15 mouse cellular contexts compared by ENCODE assay signal in the genomic region with DNA sequence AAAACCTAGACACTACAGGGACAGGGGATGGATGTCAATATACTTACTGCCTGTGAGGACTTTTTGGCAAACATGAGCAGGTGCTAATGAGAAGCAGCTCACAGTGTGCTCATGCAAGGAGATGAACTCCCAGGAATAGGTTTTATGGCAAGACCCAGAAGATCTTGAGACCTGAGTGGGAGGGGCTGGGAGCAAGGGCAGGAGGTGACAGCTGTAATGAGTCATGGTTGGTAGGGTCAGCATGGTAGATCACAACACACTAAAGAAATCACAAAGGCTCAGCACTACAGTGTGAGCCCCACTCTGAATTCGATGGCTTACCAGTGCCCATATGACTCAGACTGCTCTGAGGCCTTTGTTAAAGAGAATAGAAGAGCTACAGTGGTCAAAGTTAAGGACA.
"Had no signal": no experiment of that assay in that cellular context is flagged by ENCODE, and none has a peak within 500 bp of the region (broad histone marks: within the 10 kb centered on the region; RNA-seq: fewer than 3 reads in every experiment).

No protein-coding gene starts in this region.

- H3K36me3 ChIP-seq: neural tube, embryonic 15.5 days had no signal

- H3K9ac ChIP-seq: neural tube, embryonic 13.5 days; neural tube, embryonic 15.5 days; stomach, embryonic 15.5 days had no signal

- H3K4me2 ChIP-seq: neural tube, embryonic 13.5 days; neural tube, embryonic 15.5 days; stomach, embryonic 15.5 days had no signal

- H3K4me1 ChIP-seq: neural tube, embryonic 13.5 days; neural tube, embryonic 15.5 days; stomach, embryonic 15.5 days had no signal

- H3K4me3 ChIP-seq: neural tube, embryonic 13.5 days; neural tube, embryonic 15.5 days; stomach, embryonic 15.5 days had no signal

- H3K9me3 ChIP-seq: neural tube, embryonic 15.5 days; stomach, embryonic 15.5 days had no signal

- H3K27me3 ChIP-seq: neural tube, embryonic 15.5 days; stomach, embryonic 15.5 days had no signal

- H3K27ac ChIP-seq: neural tube, embryonic 13.5 days; neural tube, embryonic 15.5 days; stomach, embryonic 15.5 days; stomach, postnatal 0 days had no signal

- DNase-seq: retina, postnatal 1 day; right cerebral cortex, postnatal 14 days; right cerebral cortex, postnatal 25 days; right cerebral cortex, postnatal 4 days; spleen, adult 18-20 months; thymus, adult 18-20 months; thymus, adult 2 months; thymus, postnatal 14 days; thymus, postnatal 25 days; thymus, postnatal 36 days; thymus, postnatal 4 days had no signal
